Mouse (Mus musculus): ENCODE data around the gene Tmem239.
"Not testable (repeated sequence)": the region's sequence is repeated elsewhere in the genome, so short reads cannot be mapped to it uniquely, and the experiment has no call there.

Tmem239 gene

GRCm38 (mm10) chr2:130406178-130406577 is at the start of gene Tmem239:
Gene Tmem239 (plus strand): TSS chr2:130406478.
- in situ Hi-C loops (cut with MboI; ENCODE audit: low pct_unique_long_range_greater_than_20kb in 1 of 2, low sequenced_read_pairs in 2 of 2, unreplicated experiment in 1 of 2), result no loop called here

- in situ Hi-C loops (cut with MboI; ENCODE audit: low pct_unique_long_range_greater_than_20kb in 1 of 2, low sequenced_read_pairs in 2 of 2, unreplicated experiment in 1 of 2), result no loop called here
Measured at GRCm38 (mm10) chr2:130357551-130357950, 48.7 kb upstream of the Tmem239 start.

- in situ Hi-C loops (cut with MboI; ENCODE audit: low pct_unique_long_range_greater_than_20kb in 1 of 2, low sequenced_read_pairs in 2 of 2, unreplicated experiment in 1 of 2), result no loop called here
Measured at GRCm38 (mm10) chr2:130358852-130359251, 47.4 kb upstream of the Tmem239 start.

- in situ Hi-C loops (cut with MboI; ENCODE audit: low pct_unique_long_range_greater_than_20kb in 1 of 2, low sequenced_read_pairs in 2 of 2, unreplicated experiment in 1 of 2), result loop anchor here in 1 of 2 experiments (10.0 kb wide), 1 partner anchor 68 kb away; the partner anchor contains the start of gene Ebf4
Measured at GRCm38 (mm10) chr2:130362511-130363026, 43.7 kb upstream of the Tmem239 start.

- in situ Hi-C loops (cut with MboI; ENCODE audit: low pct_unique_long_range_greater_than_20kb in 1 of 2, low sequenced_read_pairs in 2 of 2, unreplicated experiment in 1 of 2), result loop anchor here (5.0 to 10.0 kb wide), 2 partner anchors 71 to 78 kb away; partner anchors contain the start of gene Ebf4 (in 1 of the 2)
Measured at GRCm38 (mm10) chr2:130365211-130366094, 40.8 kb upstream of the Tmem239 start.

GRCm38 (mm10) chr2:130367386-130367785 is 38.9 kb upstream of the Tmem239 start:
- in situ Hi-C loops (cut with MboI; ENCODE audit: low pct_unique_long_range_greater_than_20kb in 1 of 2, low sequenced_read_pairs in 2 of 2, unreplicated experiment in 1 of 2), result loop anchor here (5.0 to 10.0 kb wide), 2 partner anchors 73 to 80 kb away; partner anchors contain the start of gene Ebf4 (in 1 of the 2)

GRCm38 (mm10) chr2:130373026-130373425 is 33.3 kb upstream of the Tmem239 start:
- in situ Hi-C loops (cut with MboI; ENCODE audit: low pct_unique_long_range_greater_than_20kb in 1 of 2, low sequenced_read_pairs in 2 of 2, unreplicated experiment in 1 of 2), result not testable (repeated sequence)

- in situ Hi-C loops (cut with MboI; ENCODE audit: low pct_unique_long_range_greater_than_20kb in 1 of 2, low sequenced_read_pairs in 2 of 2, unreplicated experiment in 1 of 2), result no loop called here
Measured at GRCm38 (mm10) chr2:130374951-130375350, 31.3 kb upstream of the Tmem239 start.

GRCm38 (mm10) chr2:130383205-130383604 is 23.1 kb upstream of the Tmem239 start:
- in situ Hi-C loops (cut with MboI; ENCODE audit: low pct_unique_long_range_greater_than_20kb in 1 of 2, low sequenced_read_pairs in 2 of 2, unreplicated experiment in 1 of 2), result no loop called here

- in situ Hi-C loops (cut with MboI; ENCODE audit: low pct_unique_long_range_greater_than_20kb in 1 of 2, low sequenced_read_pairs in 2 of 2, unreplicated experiment in 1 of 2), result no loop called here
Measured at GRCm38 (mm10) chr2:130383895-130384294, 22.4 kb upstream of the Tmem239 start.

GRCm38 (mm10) chr2:130386212-130386611 is 20.1 kb upstream of the Tmem239 start:
- in situ Hi-C loops (cut with MboI; ENCODE audit: low pct_unique_long_range_greater_than_20kb in 1 of 2, low sequenced_read_pairs in 2 of 2, unreplicated experiment in 1 of 2), result no loop called here

- in situ Hi-C loops (cut with MboI; ENCODE audit: low pct_unique_long_range_greater_than_20kb in 1 of 2, low sequenced_read_pairs in 2 of 2, unreplicated experiment in 1 of 2), result no loop called here
Measured at GRCm38 (mm10) chr2:130388796-130389195, 17.5 kb upstream of the Tmem239 start.

- in situ Hi-C loops (cut with MboI; ENCODE audit: low pct_unique_long_range_greater_than_20kb in 1 of 2, low sequenced_read_pairs in 2 of 2, unreplicated experiment in 1 of 2), result no loop called here
Measured at GRCm38 (mm10) chr2:130390993-130391625, 15.2 kb upstream of the Tmem239 start.

- in situ Hi-C loops (cut with MboI; ENCODE audit: low pct_unique_long_range_greater_than_20kb in 1 of 2, low sequenced_read_pairs in 2 of 2, unreplicated experiment in 1 of 2), result no loop called here
Measured at GRCm38 (mm10) chr2:130392836-130393235, 13.4 kb upstream of the Tmem239 start.

- in situ Hi-C loops (cut with MboI; ENCODE audit: low pct_unique_long_range_greater_than_20kb in 1 of 2, low sequenced_read_pairs in 2 of 2, unreplicated experiment in 1 of 2), result no loop called here
Measured at GRCm38 (mm10) chr2:130395696-130396095, 10.6 kb upstream of the Tmem239 start.

GRCm38 (mm10) chr2:130397186-130397985 is 8.9 kb upstream of the Tmem239 start, which contains the start of gene Cpxm1:
Gene Cpxm1 (minus strand): TSS chr2:130397574.
- in situ Hi-C loops (cut with MboI; ENCODE audit: low pct_unique_long_range_greater_than_20kb in 1 of 2, low sequenced_read_pairs in 2 of 2, unreplicated experiment in 1 of 2), result no loop called here

- in situ Hi-C loops (cut with MboI; ENCODE audit: low pct_unique_long_range_greater_than_20kb in 1 of 2, low sequenced_read_pairs in 2 of 2, unreplicated experiment in 1 of 2), result no loop called here
Measured at GRCm38 (mm10) chr2:130398091-130398490, 8.2 kb upstream of the Tmem239 start.

GRCm38 (mm10) chr2:130400046-130400445 is 6.2 kb upstream of the Tmem239 start:
- in situ Hi-C loops (cut with MboI; ENCODE audit: low pct_unique_long_range_greater_than_20kb in 1 of 2, low sequenced_read_pairs in 2 of 2, unreplicated experiment in 1 of 2), result no loop called here
